Mouse (Mus musculus) C2C12 (cell line): ENCODE results near the gene Isoc2a.

Experiments
- CEBPB ChIP-seq: IDR thresholded peaks from one replicate; pipeline ENCODE4 v1.6.1; 2011; ENCODE audit warnings: low read depth, mild to moderate bottlenecking, control low read depth, moderate library complexity
- CTCF ChIP-seq: IDR thresholded peaks from one replicate; pipeline ENCODE4 v1.5.1; 2011; ENCODE audit not compliant: control insufficient read depth, insufficient read depth, insufficient read length
- MAX ChIP-seq: IDR thresholded peaks from one replicate; pipeline ENCODE4 v1.6.1; 2011; ENCODE audit warnings: mild to moderate bottlenecking, control low read depth
- MYOG ChIP-seq: IDR thresholded peaks from one replicate; pipeline ENCODE4 v1.6.1; 2011; ENCODE audit not compliant: control insufficient read depth, insufficient read length; ENCODE audit errors: extremely low read depth

- TF ChIP-seq CTCF (no peak), MYOG (no peak), MAX (no peak), CEBPB (no peak)
These were observed 33.2 kb upstream of the Isoc2a start for GRCm38 (mm10) chr7:4843604-4844244.
